Mouse (Mus musculus) testis, adult 2 months (tissue): ENCODE results near the gene Dennd2a.

ENCODE experiments used
- CTCF ChIP-seq: fragments of 200-500 bp; IDR thresholded peaks from 2 replicates; pipeline ENCODE4 v1.5.1; 2012; ENCODE audit warnings: low read depth, mild to moderate bottlenecking, inconsistent platforms, low read length, moderate library complexity; ENCODE audit not compliant: control insufficient read depth, insufficient read depth, insufficient replicate concordance
- POLR2A ChIP-seq: fragments of 200-500 bp; IDR thresholded peaks from 2 replicates; pipeline ENCODE4 v1.6.1; 2012; ENCODE audit warnings: low read depth, mild to moderate bottlenecking, inconsistent platforms, low read length, moderate library complexity; ENCODE audit not compliant: control insufficient read depth

- TF ChIP-seq CTCF (no peak), POLR2A (no peak)
Measured at GRCm38 (mm10) chr6:39426725-39427124, 130.9 kb downstream of the Dennd2a start.
